Mouse (Mus musculus): ENCODE measurements around the gene Adam34.
"Not testable (repeated sequence)": the region's sequence is repeated elsewhere in the genome, so short reads cannot be mapped to it uniquely, and the experiment has no call there.

The Adam34 gene

GRCm38 (mm10) chr8:43709949-43710348 lies at the start of gene Adam34:
Gene Adam34, minus strand, starts transcription at chr8:43710049.
- DNase-seq (ENCODE audit: low spot score) = no peak

- no peak for DNase-seq (ENCODE audit: low spot score)
These were observed 82.7 kb downstream of the Adam34 start, which contains the start of gene Gm5346 for GRCm38 (mm10) chr8:43627176-43627575. Gene Gm5346, minus strand, starts transcription at chr8:43627276.

- DNase-seq (ENCODE audit: low spot score) = no peak
These were observed 93.8 kb downstream of the Adam34 start for GRCm38 (mm10) chr8:43616046-43616445.

GRCm38 (mm10) chr8:43603657-43604056 lies 106.2 kb downstream of the Adam34 start:
- DNase-seq (ENCODE audit: low spot score) = not testable (repeated sequence)

- not testable (repeated sequence) for DNase-seq (ENCODE audit: low spot score)
These were observed 106.7 kb downstream of the Adam34 start for GRCm38 (mm10) chr8:43603166-43603565.
